In the genomic region with DNA sequence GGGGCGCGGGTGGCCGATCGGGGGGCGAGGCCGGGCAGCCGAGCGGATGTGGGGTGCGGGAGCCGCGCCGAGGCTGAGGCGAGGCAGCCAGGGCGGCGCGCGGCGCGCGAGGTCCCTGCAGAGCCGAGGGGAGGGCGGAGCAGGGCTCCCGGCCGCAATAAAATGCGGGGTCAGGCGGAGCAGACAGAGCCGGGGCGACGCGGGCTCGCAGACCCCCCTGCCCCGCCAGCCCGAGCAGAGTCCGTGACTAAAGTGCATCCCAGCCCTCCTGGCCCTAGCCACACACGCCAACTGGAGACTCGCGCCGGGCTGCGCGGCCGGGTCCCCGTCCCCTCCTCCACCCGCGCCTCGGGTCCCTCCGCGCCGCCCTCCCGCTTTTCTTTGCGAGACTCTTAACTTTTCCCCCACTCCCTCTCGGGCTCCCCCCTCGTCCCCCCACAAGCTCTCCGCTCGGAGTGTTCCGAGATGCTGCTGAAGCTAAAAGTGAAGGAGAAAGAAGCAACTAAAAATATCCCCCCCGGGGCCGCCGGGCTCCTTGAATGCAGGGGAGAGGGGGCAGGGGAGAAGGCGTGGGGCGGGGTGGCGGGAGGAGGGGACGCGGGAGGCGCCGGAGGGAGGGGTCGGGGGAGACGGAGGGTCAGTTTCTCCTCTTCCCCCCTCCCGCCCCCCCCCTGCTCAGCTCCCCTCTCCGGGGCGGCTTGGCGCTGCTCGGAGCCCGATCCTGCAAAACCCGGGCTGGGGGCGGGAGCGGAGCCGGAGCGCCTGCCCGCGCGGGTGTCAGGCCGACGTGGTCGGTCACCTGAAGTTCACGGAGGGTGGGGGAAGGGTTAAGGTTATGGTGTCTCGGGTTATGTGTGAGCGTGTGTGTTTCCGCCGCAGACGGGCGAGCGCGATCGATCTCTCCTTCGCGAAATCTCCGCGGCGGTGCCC, we compare ENCODE assay signal across 1 mouse cellular context.
A peak's percentile ranks its signal among the peaks of the same experiment; 100 is the strongest.
TF ChIP-seq lines count a peak whose summit lies in the region.

No protein-coding gene starts in this region.

TF ChIP-seq in CH12.LX, 34 proteins besides CTCF, POLR2A, EP300 and RAD21 (continued from another document):
- TF ChIP-seq ZMIZ1 (IDR thresholded peaks at IDR 0.05; ENCODE audit: low read depth, low read length) (peak; percentile 45), POLR2AphosphoS2 (IDR thresholded peaks at IDR 0.05; ENCODE audit: low read depth, low read length) (no peak), USF1 (IDR thresholded peaks at IDR 0.05; ENCODE audit: low read depth, low read length) (no peak), CHD2 (IDR thresholded peaks at IDR 0.05; ENCODE audit: low read length) (peak; percentile 52), MAX (IDR thresholded peaks at IDR 0.05; ENCODE audit: low read length) (peak; percentile 51; the same call in 1 of the 2 replicates), ZNF384 (IDR thresholded peaks at IDR 0.05; ENCODE audit: low read depth, low read length) (no peak), TBP (conservative IDR thresholded peaks at IDR 0.05; ENCODE audit: low read depth, low read length) (0 out of 2 replicates have a peak, but pooled peaks have one; percentile 13), MAZ (IDR thresholded peaks at IDR 0.05; ENCODE audit: low read depth, low read length) (peak; percentile 88), ETS1 (conservative IDR thresholded peaks at IDR 0.05; ENCODE audit: low read depth, low read length) (0 out of 2 replicates have a peak, but pooled peaks have one; percentile 14), RCOR1 (conservative IDR thresholded peaks at IDR 0.05; ENCODE audit: low read depth, low read length) (no peak), CHD1 (IDR thresholded peaks at IDR 0.05; ENCODE audit: low read depth, low read length) (0 out of 2 replicates have a peak, but pooled peaks have one; percentile 32), TCF12 (IDR thresholded peaks at IDR 0.05; ENCODE audit: low read depth, low read length) (peak; percentile 23; the same call in 1 of the 2 replicates), ZC3H11A (IDR thresholded peaks at IDR 0.05; ENCODE audit: low read depth, low read length) (no peak), JUND (conservative IDR thresholded peaks at IDR 0.05; ENCODE audit: low read depth, low read length) (no peak), NRF1 (IDR thresholded peaks at IDR 0.05; ENCODE audit: low read depth, low read length) (no peak), MEF2A (IDR thresholded peaks at IDR 0.05; ENCODE audit: borderline replicate concordance, low read depth, low read length) (no peak), HCFC1 (IDR thresholded peaks at IDR 0.05; ENCODE audit: low read depth, low read length) (no peak), NELFE (IDR thresholded peaks at IDR 0.05; ENCODE audit: low read depth, low read length) (peak; percentile 67), IRF4 (IDR thresholded peaks at IDR 0.05; ENCODE audit: low read depth, low read length) (peak; percentile 33; the same call in 1 of the 2 replicates)
TF ChIP-seq in CH12.LX: peak in this region for 13.
